8 mouse cellular contexts compared by ENCODE assay signal in genomic region chr5:137287953-137288743, GRCm38 (mm10). TPM values are rescaled to one million over a fixed set of nuclear protein-coding genes. Genes with fewer than 3 reads are reported as not detected.
DNase-seq lines count a peak whose midpoint lies in the region; ATAC-seq and TF ChIP-seq lines count a peak whose summit lies in the region.

No protein-coding gene starts in this region.

- no peak overlapping the region for H3K27ac ChIP-seq in kidney, embryonic 14.5 days (ENCODE audit: low read depth, low read length)
- H3K27ac ChIP-seq in bone marrow, adult 2 months (ENCODE audit: control insufficient read depth, insufficient read depth, low read depth, low read length, poor library complexity): peak overlapping the region; percentile 80
- H3K27ac ChIP-seq in forebrain, embryonic 10.5 days: peak overlapping the region; percentile 69
- H3K27ac ChIP-seq in intestine, embryonic 16.5 days (ENCODE audit: low read length): no peak overlapping the region
- H3K27ac ChIP-seq in liver, embryonic 16.5 days (ENCODE audit: low read length): peak overlapping the region; percentile 100
- H3K27ac ChIP-seq in small intestine, adult 2 months (ENCODE audit: insufficient read depth, low read depth, low read length): no peak overlapping the region

- peaks cover 21% of the 10 kb centered on the region for H3K4me1 ChIP-seq in kidney, embryonic 14.5 days (ENCODE audit: control insufficient read depth, insufficient read depth, low read length)
- no peaks in the 10 kb centered on the region; the same call in 1 of the 2 replicates for H3K4me1 ChIP-seq in bone marrow, adult 2 months (ENCODE audit: control insufficient read depth, insufficient read depth, low read length)
- peaks cover 41% of the 10 kb centered on the region for H3K4me1 ChIP-seq in forebrain, embryonic 10.5 days
- H3K4me1 ChIP-seq in intestine, embryonic 16.5 days (ENCODE audit: control insufficient read depth, insufficient read depth, low read length): peaks cover 41% of the 10 kb centered on the region
- peaks cover 57% of the 10 kb centered on the region for H3K4me1 ChIP-seq in liver, embryonic 16.5 days (ENCODE audit: control insufficient read depth, low read depth, low read length)
- peaks cover 42% of the 10 kb centered on the region for H3K4me1 ChIP-seq in small intestine, adult 2 months (ENCODE audit: control insufficient read depth, insufficient read depth, insufficient read length, low read length)

- no peak for DNase-seq in kidney, adult 9 months
- no peak for DNase-seq in forebrain, embryonic 10.5 days (ENCODE audit: extremely low spot score, low spot score)
- no peak for DNase-seq in lung, postnatal 36 days

- H3K27me3 ChIP-seq in kidney, embryonic 14.5 days (ENCODE audit: control insufficient read depth, insufficient read depth, low read length): peaks cover 48% of the 10 kb centered on the region
- peaks cover 63% of the 10 kb centered on the region for H3K27me3 ChIP-seq in forebrain, embryonic 10.5 days (ENCODE audit: poor library complexity, severe bottlenecking)
- peaks cover 29% of the 10 kb centered on the region for H3K27me3 ChIP-seq in intestine, embryonic 16.5 days (replicated peaks; ENCODE audit: control insufficient read depth, insufficient read depth, low read length)
- H3K27me3 ChIP-seq in liver, embryonic 16.5 days (ENCODE audit: control insufficient read depth, insufficient read depth, low read depth, low read length): peaks cover 26% of the 10 kb centered on the region
- H3K27me3 ChIP-seq in small intestine, adult 2 months (ENCODE audit: control insufficient read depth, insufficient read depth, low read length): peaks cover 21% of the 10 kb centered on the region

- 0 out of 2 replicates have a peak, but pooled peaks have one; percentile 2 for ATAC-seq in kidney, embryonic 14.5 days (ENCODE audit: low FRiP score, low TSS enrichment)
- no peak for ATAC-seq in intestine, embryonic 16.5 days
- ATAC-seq in liver, embryonic 16.5 days (ENCODE audit: low read depth): no peak

- peak overlapping the region; percentile 45 for H3K9ac ChIP-seq in kidney, embryonic 14.5 days (ENCODE audit: low read depth, low read length)
- H3K9ac ChIP-seq in intestine, embryonic 16.5 days (ENCODE audit: low read depth, low read length): peak overlapping the region; percentile 58
- peak overlapping the region; percentile 91 for H3K9ac ChIP-seq in liver, embryonic 16.5 days (ENCODE audit: low read depth, low read length)

- TF ChIP-seq POLR2A in bone marrow, adult 2 months (IDR thresholded peaks at IDR 0.05; ENCODE audit: borderline replicate concordance, control insufficient read depth, low read depth, low read length): 0 out of 2 replicates have a peak, but pooled peaks have one; percentile 33
- no peak for TF ChIP-seq POLR2A in small intestine, adult 2 months (IDR thresholded peaks at IDR 0.05; ENCODE audit: low read depth, low read length)

- H3K4me3 ChIP-seq in kidney, embryonic 14.5 days (ENCODE audit: low read length): peak overlapping the region; percentile 41
- H3K4me3 ChIP-seq in bone marrow, adult 2 months (replicated peaks; ENCODE audit: control insufficient read depth, low read depth, low read length): peak overlapping the region; percentile 63
- H3K4me3 ChIP-seq in forebrain, embryonic 10.5 days: peak overlapping the region; percentile 55
- H3K4me3 ChIP-seq in intestine, embryonic 16.5 days (ENCODE audit: low read length): peak overlapping the region; percentile 46
- peak overlapping the region; percentile 79 for H3K4me3 ChIP-seq in liver, embryonic 16.5 days (ENCODE audit: low read depth, low read length)
- peak overlapping the region; percentile 48 for H3K4me3 ChIP-seq in small intestine, adult 2 months (ENCODE audit: low read depth, low read length)

- peaks cover under 1% of the 10 kb centered on the region; the same call in 1 of the 2 replicates for H3K9me3 ChIP-seq in kidney, embryonic 14.5 days (ENCODE audit: control insufficient read depth, low read length)
- H3K9me3 ChIP-seq in forebrain, embryonic 10.5 days: peaks cover 8% of the 10 kb centered on the region; the same call in 1 of the 2 replicates
- no peaks in the 10 kb centered on the region for H3K9me3 ChIP-seq in intestine, embryonic 16.5 days (ENCODE audit: control insufficient read depth, low read length)
- no peaks in the 10 kb centered on the region for H3K9me3 ChIP-seq in liver, embryonic 16.5 days (replicated peaks; ENCODE audit: control insufficient read depth, low read length)

- no peak for TF ChIP-seq CTCF in bone marrow, adult 2 months (IDR thresholded peaks at IDR 0.05; ENCODE audit: control insufficient read depth, insufficient read depth, low read length)
- no peak for TF ChIP-seq CTCF in small intestine, adult 2 months (IDR thresholded peaks at IDR 0.05; ENCODE audit: extremely low read depth, insufficient read length, insufficient replicate concordance, low read depth, low read length)

- WGBS in kidney, embryonic 14.5 days: under 1% methylated on average over 55 of the region's 65 CpGs
- 1% methylated on average over 60 of the region's 65 CpGs for WGBS in bone marrow, adult 2 months
- under 1% methylated on average over 61 of the region's 65 CpGs for WGBS in forebrain, embryonic 10.5 days
- WGBS in intestine, embryonic 16.5 days: 2% methylated on average over 50 of the region's 65 CpGs
- under 1% methylated on average over 61 of the region's 65 CpGs for WGBS in liver, embryonic 16.5 days (ENCODE audit: insufficient replicate concordance)
- 3% methylated on average over 64 of the region's 65 CpGs for WGBS in small intestine, adult 2 months

- H3K4me2 ChIP-seq in kidney, embryonic 14.5 days (replicated peaks; ENCODE audit: low read depth, low read length): peak overlapping the region; percentile 75
- H3K4me2 ChIP-seq in intestine, embryonic 16.5 days (ENCODE audit: low read depth, low read length): peak overlapping the region; percentile 79
- H3K4me2 ChIP-seq in liver, embryonic 16.5 days (ENCODE audit: low read depth, low read length): peak overlapping the region; percentile 100

- no peaks in the 10 kb centered on the region for H3K36me3 ChIP-seq in kidney, embryonic 14.5 days (ENCODE audit: control insufficient read depth, insufficient read depth, low read length)
- H3K36me3 ChIP-seq in forebrain, embryonic 10.5 days (replicated peaks): no peaks in the 10 kb centered on the region
- H3K36me3 ChIP-seq in intestine, embryonic 16.5 days (ENCODE audit: control insufficient read depth, insufficient read depth, low read length): no peaks in the 10 kb centered on the region
- no peaks in the 10 kb centered on the region for H3K36me3 ChIP-seq in liver, embryonic 16.5 days (ENCODE audit: control insufficient read depth, insufficient read depth)
- no peaks in the 10 kb centered on the region for H3K36me3 ChIP-seq in small intestine, adult 2 months (ENCODE audit: control insufficient read depth, insufficient read depth, low read length)

RNA-seq across cellular contexts. Expression of gene Ache, which starts 0.8 kb away (rescaled TPM):
- 0.57 and 0.58 TPM in 2 replicates for polyA plus RNA-seq in kidney, embryonic 14.5 days (2014; fragmentation: Nextera tagmentation; extraction: Ambion mirVana)
- 115 and 217 TPM in 2 replicates for polyA plus RNA-seq in bone marrow, adult 2 months (2011; ENCODE audit: insufficient read depth, insufficient read length, low replicate concordance, missing spikeins)
- polyA plus RNA-seq in forebrain, embryonic 10.5 days (2016; fragmentation: Nextera tagmentation; extraction: Ambion mirVana): 1.9 and 2.3 TPM in 2 replicates
- 9.0 and 9.3 TPM in 2 replicates for polyA plus RNA-seq in intestine, embryonic 16.5 days (2015; fragmentation: Nextera tagmentation; extraction: Ambion mirVana)
- polyA plus RNA-seq in liver, embryonic 16.5 days (2015; fragmentation: Nextera tagmentation; extraction: Ambion mirVana): 14.4 and 18.6 TPM in 2 replicates
- 5.1 and 5.3 TPM in 2 replicates for polyA plus RNA-seq in small intestine, adult 2 months (2012; rRNA removed)

RNA-seq across cellular contexts. Expression of gene Ufsp1, which starts 6.3 kb away (rescaled TPM):
- polyA plus RNA-seq in kidney, embryonic 14.5 days (2014; fragmentation: Nextera tagmentation; extraction: Ambion mirVana): 6.2 and 6.4 TPM in 2 replicates
- polyA plus RNA-seq in bone marrow, adult 2 months (2011; ENCODE audit: insufficient read depth, insufficient read length, low replicate concordance, missing spikeins): 74.0 and 131 TPM in 2 replicates
- polyA plus RNA-seq in forebrain, embryonic 10.5 days (2016; fragmentation: Nextera tagmentation; extraction: Ambion mirVana): 10.3 and 10.4 TPM in 2 replicates
- polyA plus RNA-seq in intestine, embryonic 16.5 days (2015; fragmentation: Nextera tagmentation; extraction: Ambion mirVana): 9.5 and 10.7 TPM in 2 replicates
- polyA plus RNA-seq in liver, embryonic 16.5 days (2015; fragmentation: Nextera tagmentation; extraction: Ambion mirVana): 7.0 and 7.8 TPM in 2 replicates
- 7.0 and 10.9 TPM in 2 replicates for polyA plus RNA-seq in small intestine, adult 2 months (2012; rRNA removed)

RNA-seq across cellular contexts. Expression of gene Srrt, which starts 19.3 kb away (rescaled TPM):
- 104 and 141 TPM in 2 replicates for polyA plus RNA-seq in kidney, embryonic 14.5 days (2014; fragmentation: Nextera tagmentation; extraction: Ambion mirVana)
- polyA plus RNA-seq in bone marrow, adult 2 months (2011; ENCODE audit: insufficient read depth, insufficient read length, low replicate concordance, missing spikeins): 304 and 461 TPM in 2 replicates
- 205 and 209 TPM in 2 replicates for polyA plus RNA-seq in forebrain, embryonic 10.5 days (2016; fragmentation: Nextera tagmentation; extraction: Ambion mirVana)
- polyA plus RNA-seq in intestine, embryonic 16.5 days (2015; fragmentation: Nextera tagmentation; extraction: Ambion mirVana): 106 and 113 TPM in 2 replicates
- polyA plus RNA-seq in liver, embryonic 16.5 days (2015; fragmentation: Nextera tagmentation; extraction: Ambion mirVana): 68.0 and 69.7 TPM in 2 replicates
- polyA plus RNA-seq in small intestine, adult 2 months (2012; rRNA removed): 60.3 and 109 TPM in 2 replicates

RNA-seq across cellular contexts. Expression of gene Trip6, which starts 26.1 kb away (rescaled TPM):
- 52.7 and 62.5 TPM in 2 replicates for polyA plus RNA-seq in kidney, embryonic 14.5 days (2014; fragmentation: Nextera tagmentation; extraction: Ambion mirVana)
- polyA plus RNA-seq in bone marrow, adult 2 months (2011; ENCODE audit: insufficient read depth, insufficient read length, low replicate concordance, missing spikeins): 9.0 and 15.5 TPM in 2 replicates
- polyA plus RNA-seq in forebrain, embryonic 10.5 days (2016; fragmentation: Nextera tagmentation; extraction: Ambion mirVana): 70.3 and 73.0 TPM in 2 replicates
- polyA plus RNA-seq in intestine, embryonic 16.5 days (2015; fragmentation: Nextera tagmentation; extraction: Ambion mirVana): 61.2 and 68.0 TPM in 2 replicates
- 9.3 and 9.6 TPM in 2 replicates for polyA plus RNA-seq in liver, embryonic 16.5 days (2015; fragmentation: Nextera tagmentation; extraction: Ambion mirVana)
- 7.6 and 8.2 TPM in 2 replicates for polyA plus RNA-seq in small intestine, adult 2 months (2012; rRNA removed)

RNA-seq across cellular contexts. Expression of gene Slc12a9, which starts 45.2 kb away (rescaled TPM):
- polyA plus RNA-seq in kidney, embryonic 14.5 days (2014; fragmentation: Nextera tagmentation; extraction: Ambion mirVana): 5.7 and 8.5 TPM in 2 replicates
- polyA plus RNA-seq in bone marrow, adult 2 months (2011; ENCODE audit: insufficient read depth, insufficient read length, low replicate concordance, missing spikeins): 10.9 and 14.4 TPM in 2 replicates
- polyA plus RNA-seq in forebrain, embryonic 10.5 days (2016; fragmentation: Nextera tagmentation; extraction: Ambion mirVana): 10.6 and 11.8 TPM in 2 replicates
- polyA plus RNA-seq in intestine, embryonic 16.5 days (2015; fragmentation: Nextera tagmentation; extraction: Ambion mirVana): 14.7 and 15.7 TPM in 2 replicates
- 2.8 and 3.0 TPM in 2 replicates for polyA plus RNA-seq in liver, embryonic 16.5 days (2015; fragmentation: Nextera tagmentation; extraction: Ambion mirVana)
- 9.2 and 14.8 TPM in 2 replicates for polyA plus RNA-seq in small intestine, adult 2 months (2012; rRNA removed)

Comparison
In these comparisons a context has a peak if more than half of its experiments do, and no peak if none do; other contexts are left out.
1. H3K27ac ChIP-seq: peak in bone marrow, adult 2 months (single experiment), forebrain, embryonic 10.5 days (single experiment) and liver, embryonic 16.5 days (single experiment); none in kidney, embryonic 14.5 days (single experiment), intestine, embryonic 16.5 days (single experiment) and small intestine, adult 2 months (single experiment).
2. Peak in every context shown above with its lines, with median percentiles within 50 percentile points of each other: H3K4me2 ChIP-seq, H3K4me3 ChIP-seq and H3K9ac ChIP-seq.